Mouse (Mus musculus): ENCODE results near the gene Fstl1. TPM values are rescaled to one million over a fixed set of nuclear protein-coding genes. Genes with fewer than 3 reads are reported as not detected.

Fstl1 gene
- total RNA-seq, 2 experiments from 2014 or later = 67.0 to 71.9 TPM

- intact Hi-C loops (cut with DNase I) = no loop called here
- DNase-seq (ENCODE audit: extremely low spot score in 1 of 2, low spot score in 2 of 2) = no peak
Measured at GRCm38 (mm10) chr16:37780911-37781310, 4.2 kb downstream of the Fstl1 start.

GRCm38 (mm10) chr16:37784526-37784925 is 7.9 kb downstream of the Fstl1 start:
- intact Hi-C loops (cut with DNase I) = no loop called here
- DNase-seq (ENCODE audit: extremely low spot score in 1 of 2, low spot score in 2 of 2) = no peak

- DNase-seq (ENCODE audit: extremely low spot score in 1 of 2, low spot score in 2 of 2) = no peak
- intact Hi-C loops (cut with DNase I) = no loop called here
Measured at GRCm38 (mm10) chr16:37787558-37788194, 11.0 kb downstream of the Fstl1 start.

GRCm38 (mm10) chr16:37788367-37789014 is 11.8 kb downstream of the Fstl1 start:
- peak in 1 of 2 experiments; percentile 85 for DNase-seq (ENCODE audit: extremely low spot score in 1 of 2, low spot score in 2 of 2)
- intact Hi-C loops (cut with DNase I) = no loop called here

- DNase-seq (ENCODE audit: extremely low spot score in 1 of 2, low spot score in 2 of 2) = no peak
- intact Hi-C loops (cut with DNase I) = no loop called here
Measured at GRCm38 (mm10) chr16:37789015-37789381, 12.3 kb downstream of the Fstl1 start.

- DNase-seq (ENCODE audit: extremely low spot score in 1 of 2, low spot score in 2 of 2) = no peak
- intact Hi-C loops (cut with DNase I) = no loop called here
Measured at GRCm38 (mm10) chr16:37789394-37789920, 12.8 kb downstream of the Fstl1 start.

GRCm38 (mm10) chr16:37790008-37790780 is 13.5 kb downstream of the Fstl1 start:
- no peak for DNase-seq (ENCODE audit: extremely low spot score in 1 of 2, low spot score in 2 of 2)
- intact Hi-C loops (cut with DNase I) = no loop called here

GRCm38 (mm10) chr16:37790781-37791175 is 14.1 kb downstream of the Fstl1 start:
- intact Hi-C loops (cut with DNase I) = no loop called here
- peak in 1 of 2 experiments; percentile 50 for DNase-seq (ENCODE audit: extremely low spot score in 1 of 2, low spot score in 2 of 2)

- DNase-seq (ENCODE audit: extremely low spot score in 1 of 2, low spot score in 2 of 2) = no peak
- intact Hi-C loops (cut with DNase I) = no loop called here
Measured at GRCm38 (mm10) chr16:37795651-37796150, 19.0 kb downstream of the Fstl1 start.

- DNase-seq (ENCODE audit: extremely low spot score in 1 of 2, low spot score in 2 of 2) = no peak
- intact Hi-C loops (cut with DNase I) = no loop called here
Measured at GRCm38 (mm10) chr16:37796270-37796669, 19.6 kb downstream of the Fstl1 start.

GRCm38 (mm10) chr16:37801097-37801496 is 24.4 kb downstream of the Fstl1 start:
- no peak for DNase-seq (ENCODE audit: extremely low spot score in 1 of 2, low spot score in 2 of 2)
- intact Hi-C loops (cut with DNase I) = loop anchor here (10.0 kb wide), 1 partner anchor 696 kb away; no protein-coding TSS in a partner anchor

GRCm38 (mm10) chr16:37802686-37803295 is 26.1 kb downstream of the Fstl1 start:
- intact Hi-C loops (cut with DNase I) = loop anchor here (10.0 kb wide), 1 partner anchor 698 kb away; no protein-coding TSS in a partner anchor
- DNase-seq (ENCODE audit: extremely low spot score in 1 of 2, low spot score in 2 of 2) = no peak

GRCm38 (mm10) chr16:37803387-37803950 is 26.8 kb downstream of the Fstl1 start:
- intact Hi-C loops (cut with DNase I) = loop anchor here (10.0 kb wide), 1 partner anchor 699 kb away; no protein-coding TSS in a partner anchor
- DNase-seq (ENCODE audit: extremely low spot score in 1 of 2, low spot score in 2 of 2) = no peak

GRCm38 (mm10) chr16:37805746-37806495 is 29.2 kb downstream of the Fstl1 start:
- no peak for DNase-seq (ENCODE audit: extremely low spot score in 1 of 2, low spot score in 2 of 2)
- intact Hi-C loops (cut with DNase I) = loop anchor here (10.0 kb wide), 1 partner anchor 701 kb away; no protein-coding TSS in a partner anchor

GRCm38 (mm10) chr16:37807269-37807668 is 30.6 kb downstream of the Fstl1 start:
- DNase-seq (ENCODE audit: extremely low spot score in 1 of 2, low spot score in 2 of 2) = no peak
- intact Hi-C loops (cut with DNase I) = loop anchor here (10.0 kb wide), 1 partner anchor 702 kb away; no protein-coding TSS in a partner anchor

- intact Hi-C loops (cut with DNase I) = loop anchor here (10.0 kb wide), 1 partner anchor 704 kb away; no protein-coding TSS in a partner anchor
- DNase-seq (ENCODE audit: extremely low spot score in 1 of 2, low spot score in 2 of 2) = no peak
Measured at GRCm38 (mm10) chr16:37808866-37809622, 32.4 kb downstream of the Fstl1 start.

GRCm38 (mm10) chr16:37809623-37809992 is 32.9 kb downstream of the Fstl1 start:
- intact Hi-C loops (cut with DNase I) = loop anchor here (10.0 kb wide), 1 partner anchor 705 kb away; no protein-coding TSS in a partner anchor
- DNase-seq (ENCODE audit: extremely low spot score in 1 of 2, low spot score in 2 of 2) = no peak
